Mouse (Mus musculus): ENCODE measurements around the gene Plac1. TPM values are rescaled to one million over a fixed set of nuclear protein-coding genes. Genes with fewer than 3 reads are reported as not detected.

Plac1 gene
- polyA plus RNA-seq, 1 experiment from 2014 or later, result 0.44 TPM

DNA sequence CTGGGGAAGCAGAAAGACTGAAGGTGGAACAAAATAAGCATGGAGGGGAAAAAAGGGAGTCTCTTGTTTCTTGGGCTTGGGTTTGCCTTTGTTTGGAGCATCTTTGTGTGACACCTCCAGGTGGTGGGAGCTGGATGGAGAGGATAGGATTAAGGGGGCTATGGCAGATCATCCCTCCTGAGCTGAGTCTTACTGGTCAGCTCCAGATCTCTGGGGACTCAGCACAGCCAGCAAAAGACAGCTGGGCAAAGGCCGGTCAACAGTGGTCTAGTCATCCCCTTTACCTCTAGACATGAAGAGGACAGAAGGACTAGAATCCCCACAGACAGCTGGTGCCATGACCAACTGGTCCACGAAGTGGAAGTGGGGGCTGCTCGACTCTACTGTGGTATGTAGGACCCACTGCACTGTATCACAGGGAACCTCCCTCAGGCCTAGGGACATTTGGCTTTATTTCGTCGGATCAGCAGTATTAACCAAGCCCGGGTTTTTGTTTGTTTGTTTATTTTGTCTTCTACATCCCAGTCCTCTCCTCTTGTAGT lies 113.3 kb downstream of the Plac1 start:
- H3K9me3 ChIP-seq, result no peaks in the 10 kb centered on the region
- no peak overlapping the region for H3K4me3 ChIP-seq
- 79% methylated on average over 6 of the region's 6 CpGs for WGBS
- no peak overlapping the region for H3K4me2 ChIP-seq
- no peak overlapping the region for H3K9ac ChIP-seq
- ATAC-seq (replicated peaks), result no peak
- no peaks in the 10 kb centered on the region for H3K4me1 ChIP-seq
- no peaks in the 10 kb centered on the region for H3K27me3 ChIP-seq (replicated peaks)
- H3K36me3 ChIP-seq (replicated peaks), result no peaks in the 10 kb centered on the region
- H3K27ac ChIP-seq, result no peak overlapping the region

DNA sequence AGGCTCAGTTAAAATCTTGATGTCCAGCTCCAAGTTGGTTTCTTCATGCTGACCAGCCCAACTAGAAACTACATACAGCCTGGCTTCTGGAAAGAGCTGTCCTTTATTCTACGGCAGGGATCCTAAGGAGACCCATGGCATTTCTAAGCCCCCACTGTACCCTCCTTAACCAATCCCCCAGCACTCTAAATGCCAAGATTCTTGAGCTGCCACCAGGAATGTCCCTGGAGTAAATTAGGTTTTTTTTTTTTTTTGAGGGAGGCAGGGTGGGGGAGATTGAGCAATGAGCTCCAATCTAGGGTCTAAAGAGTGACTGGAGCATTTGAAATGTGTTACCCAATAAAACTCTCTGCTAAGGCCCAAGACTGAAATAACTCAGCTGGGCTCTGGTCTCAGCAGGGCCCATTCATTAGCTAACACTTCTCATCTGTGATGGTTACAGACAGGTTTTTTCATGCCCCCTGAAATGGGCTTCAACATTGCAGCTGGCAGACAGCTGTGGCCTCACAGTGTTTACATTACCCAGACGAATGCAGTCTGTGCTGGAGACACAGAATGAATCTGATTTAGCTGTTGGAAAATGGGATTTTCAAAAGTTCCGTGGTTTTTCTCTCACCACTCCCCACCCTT lies 114.0 kb downstream of the Plac1 start:
- Histone ChIP-seq H3K4me2 (no peak overlapping the region), H3K9me3 (no peaks in the 10 kb centered on the region), H3K27ac (no peak overlapping the region), H3K4me1 (no peaks in the 10 kb centered on the region), H3K9ac (no peak overlapping the region), H3K4me3 (no peak overlapping the region), H3K36me3 (replicated peaks) (no peaks in the 10 kb centered on the region), H3K27me3 (replicated peaks) (no peaks in the 10 kb centered on the region)
- ATAC-seq (replicated peaks), result no peak
- WGBS, result 24% methylated on average over 3 of the region's 3 CpGs

DNA sequence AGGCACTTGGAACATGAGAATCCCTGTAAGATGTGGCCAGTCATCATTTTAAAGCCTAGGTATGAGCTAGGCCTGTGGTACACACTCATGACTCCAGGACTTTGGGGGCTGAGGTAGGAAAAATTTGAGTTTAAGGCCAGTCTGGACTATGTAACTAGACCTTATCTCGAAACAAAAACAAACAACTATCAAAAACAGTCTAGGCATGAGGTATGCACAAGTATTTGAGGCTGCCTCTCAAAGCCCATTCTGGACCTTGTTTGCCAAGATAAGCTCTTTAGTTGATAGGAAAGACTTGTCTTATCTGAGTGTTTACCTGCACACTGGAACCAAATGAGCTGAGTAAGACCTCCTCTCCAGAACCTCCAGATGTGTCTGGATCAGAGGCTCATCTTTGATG lies 116.3 kb downstream of the Plac1 start:
- Histone ChIP-seq H3K9me3 (no peaks in the 10 kb centered on the region), H3K27me3 (replicated peaks) (no peaks in the 10 kb centered on the region), H3K4me2 (no peak overlapping the region), H3K9ac (no peak overlapping the region), H3K36me3 (replicated peaks) (no peaks in the 10 kb centered on the region), H3K27ac (no peak overlapping the region), H3K4me3 (no peak overlapping the region), H3K4me1 (no peaks in the 10 kb centered on the region)
- no peak for ATAC-seq (replicated peaks)
- WGBS, result 74% methylated on average over 1 of the region's 1 CpGs

DNA sequence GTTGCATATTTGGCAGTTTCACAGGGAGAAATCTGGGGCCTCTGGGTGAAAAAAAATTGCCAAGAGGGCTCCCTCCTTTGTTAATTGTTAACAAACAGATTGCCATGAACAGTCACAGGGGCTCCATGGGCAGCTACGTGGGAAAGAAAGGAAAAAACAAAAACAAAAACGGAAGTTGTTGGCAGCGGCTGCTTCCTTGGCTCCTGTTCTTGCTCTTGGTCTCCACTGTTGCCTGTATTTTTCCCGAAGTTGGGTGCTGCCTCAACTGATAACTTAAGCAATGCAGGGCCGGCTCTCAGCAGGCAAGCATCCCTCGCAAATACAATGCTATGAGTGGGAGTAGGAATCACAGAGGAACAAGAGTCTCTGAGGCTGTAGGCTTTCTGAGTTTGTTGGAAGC lies 121.3 kb downstream of the Plac1 start:
- no peaks in the 10 kb centered on the region for H3K4me1 ChIP-seq
- no peak overlapping the region for H3K27ac ChIP-seq
- no peak overlapping the region for H3K9ac ChIP-seq
- H3K27me3 ChIP-seq (replicated peaks), result no peaks in the 10 kb centered on the region
- WGBS, result 64% methylated on average over 6 of the region's 6 CpGs
- H3K4me2 ChIP-seq, result no peak overlapping the region
- H3K9me3 ChIP-seq, result no peaks in the 10 kb centered on the region
- H3K36me3 ChIP-seq (replicated peaks), result no peaks in the 10 kb centered on the region
- no peak for ATAC-seq (replicated peaks)
- no peak overlapping the region for H3K4me3 ChIP-seq

DNA sequence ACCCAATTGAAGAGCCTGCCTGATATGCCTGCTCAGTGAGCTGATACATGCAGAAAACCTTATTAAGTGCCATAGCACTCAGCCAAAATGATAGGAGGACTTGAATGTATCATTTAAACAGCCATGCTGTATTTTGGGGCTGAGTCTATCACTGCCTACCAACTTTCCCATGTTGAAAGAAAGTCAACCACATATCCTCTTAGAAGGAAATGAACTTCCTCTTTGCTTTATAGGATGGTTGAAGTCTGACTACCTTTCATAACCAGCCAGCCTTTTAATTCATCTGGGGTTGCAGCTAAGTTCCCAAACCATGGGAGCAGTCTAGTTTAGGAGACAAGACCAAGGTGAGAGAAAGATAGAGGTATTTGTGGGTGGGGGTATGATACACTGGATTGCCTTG lies 121.9 kb downstream of the Plac1 start:
- Histone ChIP-seq H3K4me2 (no peak overlapping the region), H3K4me3 (no peak overlapping the region), H3K27me3 (replicated peaks) (no peaks in the 10 kb centered on the region), H3K27ac (no peak overlapping the region), H3K4me1 (no peaks in the 10 kb centered on the region), H3K36me3 (replicated peaks) (no peaks in the 10 kb centered on the region), H3K9me3 (no peaks in the 10 kb centered on the region), H3K9ac (no peak overlapping the region)
- no peak for ATAC-seq (replicated peaks)

DNA sequence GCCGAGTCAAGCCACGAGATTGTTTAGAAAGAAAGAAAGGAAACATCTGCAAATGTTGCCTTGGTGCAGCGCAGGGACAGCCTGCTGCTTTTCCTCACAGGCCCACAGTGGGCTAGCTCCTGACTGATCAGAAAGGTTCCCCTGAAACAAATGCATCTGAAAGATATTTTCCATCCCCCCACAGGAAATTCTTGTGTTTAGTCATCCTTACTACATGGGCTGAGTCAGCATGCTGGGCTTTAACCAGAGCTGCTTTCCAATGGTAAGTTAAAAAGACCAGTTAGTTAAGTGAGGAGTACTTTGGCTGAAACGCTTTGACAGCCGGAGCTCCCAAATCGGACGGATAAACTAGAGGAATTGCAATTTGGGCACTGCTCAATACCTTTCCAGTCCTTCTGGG lies 124.9 kb downstream of the Plac1 start:
- no peak overlapping the region for H3K27ac ChIP-seq
- no peaks in the 10 kb centered on the region for H3K36me3 ChIP-seq (replicated peaks)
- no peaks in the 10 kb centered on the region for H3K27me3 ChIP-seq (replicated peaks)
- H3K9ac ChIP-seq, result no peak overlapping the region
- no peaks in the 10 kb centered on the region for H3K9me3 ChIP-seq
- H3K4me2 ChIP-seq, result no peak overlapping the region
- no peak for ATAC-seq (replicated peaks)
- 74% methylated on average over 7 of the region's 7 CpGs for WGBS
- no peak overlapping the region for H3K4me3 ChIP-seq
- H3K4me1 ChIP-seq, result no peaks in the 10 kb centered on the region

DNA sequence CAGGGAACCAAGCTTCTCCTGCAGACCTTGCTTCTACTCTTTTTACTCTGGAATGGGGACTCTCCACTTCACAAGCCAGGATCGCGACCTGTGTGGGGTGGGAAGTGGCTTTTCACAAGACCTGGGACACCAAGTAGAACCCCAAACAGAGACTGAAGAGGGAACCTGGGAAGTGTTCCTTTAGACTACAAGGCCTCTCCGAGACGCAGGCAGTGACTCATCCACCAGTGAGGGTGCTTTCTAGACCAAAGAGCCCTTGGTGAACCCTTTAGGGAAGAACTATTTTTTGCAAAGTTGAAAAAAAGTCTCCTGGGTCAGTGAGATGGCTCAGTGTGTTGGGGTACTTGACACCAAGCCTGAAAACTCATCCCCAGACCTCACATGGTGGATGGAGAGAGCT lies 129.8 kb downstream of the Plac1 start:
- 90% methylated on average over 4 of the region's 4 CpGs for WGBS
- H3K9ac ChIP-seq, result no peak overlapping the region
- H3K4me2 ChIP-seq, result no peak overlapping the region
- no peaks in the 10 kb centered on the region for H3K36me3 ChIP-seq (replicated peaks)
- H3K9me3 ChIP-seq, result no peaks in the 10 kb centered on the region
- no peaks in the 10 kb centered on the region for H3K27me3 ChIP-seq (replicated peaks)
- H3K4me3 ChIP-seq, result no peak overlapping the region
- no peak for ATAC-seq (replicated peaks)
- H3K27ac ChIP-seq, result no peak overlapping the region
- H3K4me1 ChIP-seq, result no peaks in the 10 kb centered on the region

DNA sequence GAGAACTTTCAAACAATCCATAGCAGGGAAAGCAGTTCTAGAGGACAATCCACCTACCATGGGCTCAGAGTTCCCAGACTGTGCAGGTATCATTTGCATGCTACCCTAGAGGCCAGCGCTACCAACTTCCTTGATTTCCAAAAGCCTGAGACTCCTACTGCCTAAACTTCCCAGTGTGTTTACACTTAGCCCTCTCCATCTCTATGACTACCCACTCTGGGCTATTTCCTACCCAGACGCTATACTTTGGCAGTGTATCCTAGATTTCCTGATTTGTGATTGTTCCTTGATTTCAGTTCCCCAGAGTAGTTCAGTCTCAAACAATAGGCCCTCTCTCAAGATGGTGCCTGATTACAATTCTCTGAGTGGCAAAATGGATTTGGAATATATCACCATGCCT lies 132.8 kb downstream of the Plac1 start:
- H3K27ac ChIP-seq, result no peak overlapping the region
- no peak overlapping the region for H3K4me2 ChIP-seq
- no peaks in the 10 kb centered on the region for H3K36me3 ChIP-seq (replicated peaks)
- H3K9ac ChIP-seq, result no peak overlapping the region
- no peaks in the 10 kb centered on the region for H3K27me3 ChIP-seq (replicated peaks)
- no peak overlapping the region for H3K4me3 ChIP-seq
- 94% methylated on average over 2 of the region's 2 CpGs for WGBS
- no peaks in the 10 kb centered on the region for H3K9me3 ChIP-seq
- no peaks in the 10 kb centered on the region for H3K4me1 ChIP-seq
- no peak for ATAC-seq (replicated peaks)

DNA sequence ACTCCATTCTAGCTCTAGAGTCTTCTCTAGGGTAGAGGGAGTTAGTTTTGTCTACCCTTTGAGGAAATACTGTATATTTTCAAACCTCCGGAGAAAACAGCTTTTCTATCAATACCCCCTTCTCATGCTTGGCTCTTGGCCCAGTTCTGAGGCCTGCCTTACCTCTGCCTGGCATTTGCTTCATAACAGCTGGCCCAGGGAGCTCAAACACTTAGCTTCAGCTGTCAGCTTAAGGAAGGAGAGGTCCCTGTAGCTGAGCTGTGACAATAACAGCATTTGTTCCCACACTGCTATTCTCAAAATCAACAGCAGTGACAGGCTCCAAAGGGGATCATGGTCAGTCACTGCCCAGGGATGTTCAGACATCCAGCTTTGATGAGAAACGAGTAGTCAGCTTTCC lies 138.7 kb downstream of the Plac1 start:
- no peak overlapping the region for H3K4me3 ChIP-seq
- 45% methylated on average over 2 of the region's 2 CpGs for WGBS
- H3K9me3 ChIP-seq, result no peaks in the 10 kb centered on the region
- no peak for ATAC-seq (replicated peaks)
- H3K27me3 ChIP-seq (replicated peaks), result no peaks in the 10 kb centered on the region
- H3K9ac ChIP-seq, result no peak overlapping the region
- H3K4me1 ChIP-seq, result no peaks in the 10 kb centered on the region
- H3K4me2 ChIP-seq, result no peak overlapping the region
- no peak overlapping the region for H3K27ac ChIP-seq
- no peaks in the 10 kb centered on the region for H3K36me3 ChIP-seq (replicated peaks)

DNA sequence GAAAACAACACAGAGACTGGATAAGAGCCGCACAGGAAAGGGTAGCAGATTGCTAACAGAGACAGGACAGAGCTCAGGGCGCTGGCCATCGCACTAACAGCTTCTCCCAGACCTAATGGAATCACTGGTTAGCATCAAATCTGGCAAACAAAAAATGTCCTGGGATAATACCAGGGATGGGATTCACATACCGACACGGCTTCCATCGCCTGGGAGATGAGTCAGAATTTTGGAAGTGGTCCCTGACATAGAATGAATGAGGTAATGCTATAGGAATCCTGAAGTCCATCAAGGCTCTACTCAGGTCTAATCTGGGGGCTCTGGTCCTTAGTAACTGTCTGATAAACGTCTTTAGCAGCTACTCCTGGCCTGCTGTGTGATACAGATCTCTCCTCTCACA lies 140.0 kb downstream of the Plac1 start:
- 52% methylated on average over 7 of the region's 7 CpGs for WGBS
- H3K27me3 ChIP-seq (replicated peaks), result no peaks in the 10 kb centered on the region
- no peak overlapping the region for H3K9ac ChIP-seq
- no peaks in the 10 kb centered on the region for H3K36me3 ChIP-seq (replicated peaks)
- H3K4me1 ChIP-seq, result no peaks in the 10 kb centered on the region
- H3K9me3 ChIP-seq, result no peaks in the 10 kb centered on the region
- H3K27ac ChIP-seq, result no peak overlapping the region
- H3K4me2 ChIP-seq, result no peak overlapping the region
- no peak overlapping the region for H3K4me3 ChIP-seq
- ATAC-seq (replicated peaks), result no peak

DNA sequence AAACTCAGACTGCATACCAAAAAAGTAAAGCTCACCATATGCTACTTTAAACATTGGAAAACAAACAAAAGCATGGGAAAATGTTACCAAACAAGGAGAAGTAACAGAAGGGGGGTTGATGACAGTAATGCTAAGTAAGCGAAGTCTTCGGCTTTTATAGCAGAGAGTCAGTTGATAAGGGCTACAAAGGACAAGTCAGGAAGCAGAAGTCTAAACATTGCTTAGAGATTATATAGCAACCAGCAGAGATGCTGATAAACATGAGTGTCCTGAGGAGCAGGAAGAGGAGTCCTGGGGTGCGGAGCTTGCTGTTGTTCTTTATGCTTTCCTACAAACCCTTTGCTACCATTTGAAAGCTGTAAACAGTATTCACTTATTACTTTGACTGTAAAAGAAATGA lies 140.6 kb downstream of the Plac1 start:
- Histone ChIP-seq H3K9ac (no peak overlapping the region), H3K27ac (no peak overlapping the region), H3K4me2 (no peak overlapping the region), H3K9me3 (no peaks in the 10 kb centered on the region), H3K4me1 (no peaks in the 10 kb centered on the region), H3K36me3 (replicated peaks) (no peaks in the 10 kb centered on the region), H3K27me3 (replicated peaks) (no peaks in the 10 kb centered on the region), H3K4me3 (no peak overlapping the region)
- 92% methylated on average over 3 of the region's 3 CpGs for WGBS
- ATAC-seq (replicated peaks), result no peak

DNA sequence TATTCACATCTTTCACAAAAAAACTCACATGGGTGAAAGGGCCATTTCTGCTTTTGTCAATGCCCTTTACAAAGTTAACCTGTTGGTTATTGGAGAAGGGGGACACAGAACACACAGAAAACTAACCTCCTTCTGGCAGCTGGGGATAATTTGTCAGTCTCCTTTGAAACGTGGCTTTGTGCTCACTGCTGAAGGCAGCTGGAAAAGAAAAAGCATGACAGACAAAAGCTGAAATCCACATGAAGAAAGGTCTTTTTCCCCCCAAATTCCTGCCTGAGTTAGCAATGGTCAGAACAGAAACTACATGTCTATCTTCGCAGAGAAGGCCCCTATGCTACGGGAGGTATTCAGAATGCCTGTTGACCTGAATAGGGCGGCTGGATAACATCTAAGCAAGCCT lies 141.6 kb downstream of the Plac1 start:
- Histone ChIP-seq H3K9ac (no peak overlapping the region), H3K4me2 (no peak overlapping the region), H3K4me3 (no peak overlapping the region), H3K9me3 (no peaks in the 10 kb centered on the region), H3K4me1 (no peaks in the 10 kb centered on the region), H3K27me3 (replicated peaks) (no peaks in the 10 kb centered on the region), H3K36me3 (replicated peaks) (no peaks in the 10 kb centered on the region), H3K27ac (no peak overlapping the region)
- WGBS, result 53% methylated on average over 4 of the region's 4 CpGs
- ATAC-seq (replicated peaks), result no peak

DNA sequence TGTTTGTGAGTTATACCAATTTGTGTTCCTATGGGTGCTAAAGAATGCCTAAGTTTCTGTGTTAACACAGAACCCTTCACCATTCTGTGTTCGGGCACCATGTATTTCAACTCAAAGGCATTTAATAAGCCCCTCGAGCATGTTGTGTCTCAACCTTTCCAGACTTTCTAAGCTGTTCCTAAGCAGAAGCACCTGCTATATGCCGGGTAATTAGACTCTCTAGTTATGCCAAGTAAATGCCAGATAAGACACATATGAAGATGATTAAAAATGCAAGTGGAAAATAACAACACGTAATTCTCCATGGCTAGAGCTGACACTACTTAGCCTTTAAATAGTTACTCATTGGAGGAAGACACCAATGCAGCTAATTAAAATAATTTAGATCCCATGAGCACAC lies 142.1 kb downstream of the Plac1 start:
- H3K36me3 ChIP-seq (replicated peaks), result no peaks in the 10 kb centered on the region
- no peak for ATAC-seq (replicated peaks)
- no peaks in the 10 kb centered on the region for H3K27me3 ChIP-seq (replicated peaks)
- no peak overlapping the region for H3K4me3 ChIP-seq
- 64% methylated on average over 4 of the region's 4 CpGs for WGBS
- no peaks in the 10 kb centered on the region for H3K9me3 ChIP-seq
- no peak overlapping the region for H3K27ac ChIP-seq
- no peak overlapping the region for H3K4me2 ChIP-seq
- H3K9ac ChIP-seq, result no peak overlapping the region
- no peaks in the 10 kb centered on the region for H3K4me1 ChIP-seq
